Mouse (Mus musculus): ENCODE measurements at regions not wholly inside any gene's neighbourhood (a gene's known extent, or its start where the extent isn't known, plus 50 kb on each side); places are given as distances from the start of the nearest gene placed in this dataset. TPM values are rescaled to one million over a fixed set of nuclear protein-coding genes. Genes with fewer than 3 reads are reported as not detected.

DNA sequence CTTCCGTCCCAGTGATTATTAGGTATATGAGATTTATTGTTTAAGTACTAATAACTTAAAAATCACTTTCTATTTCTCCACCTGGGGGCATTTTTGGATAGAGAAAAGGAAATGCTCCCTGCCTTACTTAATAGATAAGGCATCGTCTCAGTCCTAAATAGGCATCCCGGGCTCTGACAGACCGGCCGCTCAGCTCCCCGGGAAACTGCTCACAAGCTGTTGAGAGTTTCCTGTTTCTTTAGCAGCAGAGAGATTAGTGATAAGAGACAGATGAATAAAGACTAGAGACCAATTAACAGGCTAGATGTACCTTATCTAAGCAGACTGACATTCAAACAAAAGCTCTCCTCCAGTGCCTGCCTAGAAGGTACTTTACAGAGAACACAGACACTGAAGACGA lies 148.4 kb downstream of the Slc15a5 start:
- Histone ChIP-seq H3K9me3 (no peaks in the 10 kb centered on the region), H3K4me3 (peak overlapping the region; percentile 32; the same call in 1 of the 2 replicates), H3K27ac (no peak overlapping the region), H3K27me3 (ENCODE audit: insufficient read depth, poor library complexity, severe bottlenecking) (no peaks in the 10 kb centered on the region), H3K4me1 (no peaks in the 10 kb centered on the region), H3K36me3 (no peaks in the 10 kb centered on the region)
- no peak for DNase-seq (ENCODE audit: low spot score)
- 13% methylated on average over 7 of the region's 7 CpGs for WGBS

DNA sequence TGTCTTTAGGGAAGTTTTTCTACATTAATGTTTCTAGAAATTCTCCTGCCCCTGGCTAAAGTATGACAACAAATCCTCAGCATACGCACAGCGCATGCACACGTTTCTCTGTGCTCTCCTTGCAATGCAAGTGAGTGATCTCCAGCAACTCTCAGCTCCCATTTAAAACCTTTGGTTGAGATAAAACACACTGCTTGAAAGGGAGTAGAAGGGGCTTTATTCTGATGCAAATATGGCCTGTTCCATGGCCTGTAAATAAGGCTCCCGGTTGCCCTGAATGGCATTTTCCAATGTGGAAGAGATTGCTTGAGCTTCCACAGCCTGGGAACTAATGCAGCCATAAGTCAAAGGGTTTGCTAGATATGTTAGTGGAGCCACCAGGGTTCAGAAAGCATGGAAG lies 156.4 kb downstream of the Slc15a5 start:
- Histone ChIP-seq H3K27ac (no peak overlapping the region), H3K9me3 (no peaks in the 10 kb centered on the region), H3K4me1 (no peaks in the 10 kb centered on the region), H3K4me3 (no peak overlapping the region), H3K27me3 (ENCODE audit: insufficient read depth, poor library complexity, severe bottlenecking) (no peaks in the 10 kb centered on the region), H3K36me3 (no peaks in the 10 kb centered on the region)
- no peak for DNase-seq (ENCODE audit: low spot score)
- WGBS, result 84% methylated on average over 4 of the region's 4 CpGs

DNA sequence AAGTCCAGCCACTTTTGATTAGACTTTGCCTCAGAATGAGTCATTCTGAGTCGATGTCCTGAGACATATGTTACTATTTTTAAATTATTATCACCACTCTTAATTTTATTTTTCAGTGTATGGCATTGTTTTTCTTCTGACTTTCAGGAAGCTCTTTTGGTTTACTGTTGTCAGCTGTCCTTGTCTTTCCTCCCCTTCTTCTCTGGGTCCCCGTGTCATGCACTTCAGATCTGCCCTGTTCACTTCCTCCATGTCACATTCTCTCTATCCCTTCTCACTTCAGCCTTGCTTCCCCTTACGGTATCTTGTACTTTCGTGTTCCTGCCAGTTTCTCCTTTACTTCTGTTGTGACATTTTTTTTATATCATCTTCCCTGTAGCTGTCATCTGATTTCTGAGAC lies 161.6 kb downstream of the Slc15a5 start:
- 64% methylated on average over 4 of the region's 4 CpGs for WGBS
- no peak overlapping the region for H3K4me3 ChIP-seq
- H3K36me3 ChIP-seq, result no peaks in the 10 kb centered on the region
- no peaks in the 10 kb centered on the region for H3K27me3 ChIP-seq (ENCODE audit: insufficient read depth, poor library complexity, severe bottlenecking)
- no peaks in the 10 kb centered on the region for H3K4me1 ChIP-seq
- no peak for DNase-seq (ENCODE audit: low spot score)
- H3K9me3 ChIP-seq, result no peaks in the 10 kb centered on the region
- H3K27ac ChIP-seq, result no peak overlapping the region

DNA sequence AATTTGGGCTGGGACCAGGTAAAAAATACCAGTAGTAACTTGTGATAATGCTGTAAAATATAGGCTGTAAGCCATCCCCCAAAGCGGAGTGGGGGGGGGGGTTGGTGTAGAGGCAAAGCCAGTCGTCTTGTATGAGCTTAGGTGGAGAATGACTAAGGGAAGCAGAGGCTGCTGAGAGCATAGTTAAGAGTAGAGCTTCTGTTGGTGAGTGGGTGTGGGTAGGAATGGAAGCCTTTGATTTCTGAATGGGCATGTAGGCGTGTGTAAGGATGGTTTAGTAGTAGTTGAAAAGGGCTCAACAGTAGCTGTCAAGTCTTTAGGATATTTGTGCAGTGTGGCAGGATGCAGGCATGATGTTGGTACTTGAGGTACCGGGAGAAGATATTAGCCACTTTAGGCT lies 153.5 kb downstream of the Dera start:
- Histone ChIP-seq H3K27me3 (ENCODE audit: insufficient read depth, poor library complexity, severe bottlenecking) (no peaks in the 10 kb centered on the region), H3K9me3 (no peaks in the 10 kb centered on the region), H3K4me1 (no peaks in the 10 kb centered on the region), H3K4me3 (no peak overlapping the region), H3K27ac (no peak overlapping the region), H3K36me3 (no peaks in the 10 kb centered on the region)
- 79% methylated on average over 4 of the region's 4 CpGs for WGBS
- no peak for DNase-seq (ENCODE audit: low spot score)

Small RNA genes in the stretch of these regions (microRNA-seq; reads per million reads assigned to microRNA genes)
- not detected for gene Gm24308

All from heart, embryonic 10.5 days (tissue).